Mouse (Mus musculus): ENCODE results near the gene Tshz2.
A peak's percentile ranks its signal among the peaks of the same experiment; 100 is the strongest.

The Tshz2 gene

GRCm38 (mm10) chr2:169699862-169700511 is 67.2 kb downstream of the Tshz2 start:
- DNase-seq (ENCODE audit: low spot score) = peak; percentile 30

- DNase-seq (ENCODE audit: low spot score) = peak; percentile 38
Observed at GRCm38 (mm10) chr2:169702725-169703486, 70.1 kb downstream of the Tshz2 start.

- no peak for DNase-seq (ENCODE audit: low spot score)
Observed at GRCm38 (mm10) chr2:169721793-169722326, 89.0 kb downstream of the Tshz2 start.

- DNase-seq (ENCODE audit: low spot score) = peak; percentile 40
Observed at GRCm38 (mm10) chr2:169722341-169722740, 89.5 kb downstream of the Tshz2 start.

- peak; percentile 29 for DNase-seq (ENCODE audit: low spot score)
Observed at GRCm38 (mm10) chr2:169723645-169724462, 91.0 kb downstream of the Tshz2 start.

- DNase-seq (ENCODE audit: low spot score) = peak; percentile 65
Observed at GRCm38 (mm10) chr2:169728651-169729280, 96.0 kb downstream of the Tshz2 start.

- no peak for DNase-seq (ENCODE audit: low spot score)
Observed at GRCm38 (mm10) chr2:169730551-169730996, 97.8 kb downstream of the Tshz2 start.

- DNase-seq (ENCODE audit: low spot score) = no peak
Observed at GRCm38 (mm10) chr2:169734053-169734452, 101.2 kb downstream of the Tshz2 start.

GRCm38 (mm10) chr2:169735475-169736406 is 102.9 kb downstream of the Tshz2 start:
- no peak for DNase-seq (ENCODE audit: low spot score)

- no peak for DNase-seq (ENCODE audit: low spot score)
Observed at GRCm38 (mm10) chr2:169740996-169741395, 108.2 kb downstream of the Tshz2 start.

- DNase-seq (ENCODE audit: low spot score) = no peak
Observed at GRCm38 (mm10) chr2:169742791-169743190, 110.0 kb downstream of the Tshz2 start.

GRCm38 (mm10) chr2:169743294-169743693 is 110.5 kb downstream of the Tshz2 start:
- no peak for DNase-seq (ENCODE audit: low spot score)

GRCm38 (mm10) chr2:169743910-169744309 is 111.1 kb downstream of the Tshz2 start:
- no peak for DNase-seq (ENCODE audit: low spot score)

- no peak for DNase-seq (ENCODE audit: low spot score)
Observed at GRCm38 (mm10) chr2:169747114-169747642, 114.4 kb downstream of the Tshz2 start.

- no peak for DNase-seq (ENCODE audit: low spot score)
Observed at GRCm38 (mm10) chr2:169749331-169749945, 116.6 kb downstream of the Tshz2 start.

GRCm38 (mm10) chr2:169750574-169751491 is 118.0 kb downstream of the Tshz2 start:
- DNase-seq (ENCODE audit: low spot score) = peak; percentile 66

- no peak for DNase-seq (ENCODE audit: low spot score)
Observed at GRCm38 (mm10) chr2:169752126-169752525, 119.3 kb downstream of the Tshz2 start.

- no peak for DNase-seq (ENCODE audit: low spot score)
Observed at GRCm38 (mm10) chr2:169753432-169753831, 120.6 kb downstream of the Tshz2 start.

- no peak for DNase-seq (ENCODE audit: low spot score)
Observed at GRCm38 (mm10) chr2:169755091-169755490, 122.3 kb downstream of the Tshz2 start.

Data from embryo, embryonic 10.5 days (tissue).